Mouse (Mus musculus): ENCODE data around the gene Upk3b. TPM values are rescaled to one million over a fixed set of nuclear protein-coding genes. Genes with fewer than 3 reads are reported as not detected.
A peak's percentile ranks its signal among the peaks of the same experiment; 100 is the strongest.

Upk3b gene
- not detected for total RNA-seq (2021)

DNA sequence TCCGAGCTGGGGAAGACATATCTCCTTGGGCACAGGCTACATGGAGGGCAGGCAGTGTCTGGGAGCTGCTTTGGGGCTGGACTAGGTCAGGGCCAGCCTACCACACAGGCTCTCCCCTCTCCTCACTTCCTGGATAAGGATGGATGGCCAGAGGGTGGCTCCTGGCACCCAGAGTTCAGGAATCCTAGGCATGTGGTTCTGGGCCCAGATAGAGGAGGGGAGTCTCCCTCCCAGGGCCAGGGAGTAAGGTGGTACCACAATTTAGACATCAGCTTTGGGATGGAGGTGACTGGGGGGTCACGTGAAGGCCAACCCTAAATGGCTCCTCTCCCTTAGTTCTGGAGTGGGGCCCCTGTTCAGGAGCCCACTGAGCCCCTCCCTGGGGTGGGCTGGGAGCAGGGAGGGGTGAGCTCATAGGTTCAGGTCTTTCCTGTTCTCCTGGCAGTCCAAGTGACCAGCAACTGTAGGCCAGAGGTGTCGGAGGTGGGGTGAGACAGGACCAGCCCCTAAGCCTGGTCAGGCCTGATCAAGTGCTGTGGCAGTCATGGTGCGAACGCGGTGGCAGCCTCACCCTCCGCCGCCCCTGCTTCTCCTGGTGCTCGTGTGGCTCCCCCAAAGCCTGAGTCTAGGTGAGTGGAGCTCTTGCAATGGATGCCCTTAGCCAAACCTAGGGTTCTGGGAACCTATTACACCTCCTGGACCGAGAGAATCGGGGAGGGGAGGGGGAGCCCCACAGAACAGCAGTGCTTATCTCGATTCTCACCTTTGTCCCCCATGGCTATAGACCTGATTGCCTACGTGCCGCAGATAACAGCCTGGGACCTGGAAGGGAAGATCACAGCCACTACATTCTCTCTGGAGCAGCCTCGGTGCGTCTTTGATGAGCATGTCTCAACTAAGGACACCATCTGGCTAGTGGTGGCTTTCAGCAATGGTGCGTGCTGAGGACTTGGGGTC lies at the start of gene Upk3b:
TSS of gene Upk3b (plus strand) at position 239 of the 957 bp plus-strand sequence.
- intact Hi-C loops (cut with DNase I) = no loop called here
- DNase-seq (ENCODE audit: low spot score in 2 of 2) = no peak

- DNase-seq (ENCODE audit: low spot score in 2 of 2) = no peak
- intact Hi-C loops (cut with DNase I) = no loop called here
Measured at GRCm38 (mm10) chr5:135990601-135991000, 47.7 kb upstream of the Upk3b start.

- intact Hi-C loops (cut with DNase I) = no loop called here
- DNase-seq (ENCODE audit: low spot score in 2 of 2) = no peak
Measured at GRCm38 (mm10) chr5:135993381-135993965, 44.8 kb upstream of the Upk3b start.

- intact Hi-C loops (cut with DNase I) = no loop called here
- DNase-seq (ENCODE audit: low spot score in 2 of 2) = no peak
Measured at GRCm38 (mm10) chr5:135994335-135994724, 44.0 kb upstream of the Upk3b start.

DNA sequence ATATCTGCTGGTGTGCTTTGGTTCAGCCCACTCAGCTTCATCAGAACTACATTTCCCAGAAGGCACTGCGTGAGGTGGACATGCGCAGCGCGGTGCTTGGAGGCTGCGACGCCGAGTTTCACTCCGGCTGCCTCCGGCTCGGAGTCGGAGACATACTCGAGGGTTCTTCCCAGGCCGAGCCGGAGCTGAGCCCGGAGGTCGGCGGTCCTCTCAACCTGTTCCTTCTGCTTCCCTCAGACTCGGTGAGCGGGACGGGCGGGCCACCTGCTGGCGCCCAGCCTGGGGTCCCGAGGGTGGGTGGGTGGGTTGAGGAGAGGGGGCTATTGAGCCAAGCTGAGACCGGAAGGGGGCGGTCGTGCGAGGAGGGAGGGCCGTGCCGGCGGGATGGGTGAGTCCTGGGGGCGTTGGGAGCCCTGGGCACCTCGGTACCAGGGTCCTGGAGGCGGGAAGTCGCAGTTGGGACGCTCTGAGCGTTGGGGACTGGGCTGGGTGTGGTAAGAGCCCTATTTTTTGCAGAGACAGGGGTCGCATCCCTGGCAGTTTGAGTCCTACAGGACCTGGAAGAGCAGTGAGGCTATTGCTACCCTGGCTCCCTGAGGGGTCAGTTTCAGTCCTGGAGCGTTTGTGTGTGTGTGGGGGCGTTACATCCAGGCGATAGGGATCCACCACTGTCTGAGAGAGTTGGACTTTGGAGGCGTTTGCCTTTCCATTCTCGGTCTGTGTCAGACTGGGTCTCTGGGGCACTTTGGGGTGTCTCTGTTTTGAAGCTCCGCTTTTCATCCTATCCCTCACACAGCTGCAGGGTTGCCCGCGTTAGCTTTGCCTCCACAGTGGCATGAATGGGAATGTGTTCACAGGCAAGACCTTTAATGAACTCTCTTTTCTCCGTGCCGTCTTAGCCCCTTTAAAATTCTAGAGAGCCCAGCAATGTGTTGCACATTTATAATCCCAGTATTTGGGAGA lies 43.3 kb upstream of the Upk3b start, which contains the start of gene Dtx2:
TSS of gene Dtx2 (plus strand) at position 76 of the 963 bp plus-strand sequence.
- intact Hi-C loops (cut with DNase I) = no loop called here

DNA sequence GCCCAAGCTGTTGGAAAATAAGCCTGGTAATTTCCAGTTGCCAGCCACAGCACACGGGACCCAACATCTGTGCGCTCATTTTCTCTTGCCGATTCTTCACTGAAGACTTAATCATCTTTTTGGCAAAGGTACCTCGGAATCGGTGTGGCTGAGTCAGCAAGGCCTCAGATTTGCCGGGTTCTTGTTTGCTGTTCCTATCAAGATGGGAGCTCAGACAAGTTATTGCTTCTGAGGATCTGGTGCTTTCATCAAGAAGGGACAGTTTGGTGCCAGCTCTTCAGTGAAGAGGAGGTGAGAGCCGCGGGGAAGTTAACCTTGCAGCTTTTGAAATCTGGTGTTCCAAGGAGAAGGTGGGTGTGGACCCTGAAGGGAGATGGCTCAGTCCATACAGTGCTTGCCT lies 42.1 kb upstream of the Upk3b start:
- peak in 1 of 2 experiments; percentile 21 for DNase-seq (ENCODE audit: low spot score in 2 of 2)
- intact Hi-C loops (cut with DNase I) = no loop called here

More for the DNA sequence above, 43.3 kb upstream of the Upk3b start, which contains the start of gene Dtx2:
- DNase-seq (ENCODE audit: low spot score in 2 of 2) = peak; percentile 90 to 94

GRCm38 (mm10) chr5:136001222-136001621 lies 37.1 kb upstream of the Upk3b start:
- DNase-seq (ENCODE audit: low spot score in 2 of 2) = no peak
- intact Hi-C loops (cut with DNase I) = no loop called here

DNA sequence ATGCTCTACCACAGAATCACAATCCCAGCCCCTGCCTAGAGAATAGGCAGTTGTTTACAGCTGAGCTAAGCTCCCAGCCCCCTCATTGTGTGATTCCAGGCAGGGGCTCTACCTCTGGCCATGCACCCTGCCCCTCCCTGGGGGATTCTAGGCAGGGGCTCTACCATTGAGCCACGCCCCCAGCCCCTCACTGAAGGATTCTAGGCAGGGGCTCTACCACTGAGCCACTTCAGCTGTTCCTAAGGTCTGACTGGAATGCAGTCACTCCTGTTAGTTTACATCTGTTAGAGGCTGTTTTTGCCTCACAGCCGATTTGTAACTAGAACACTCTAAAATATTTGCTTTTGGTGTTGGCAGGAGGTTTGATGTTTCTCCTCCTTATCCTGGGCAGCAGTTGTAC lies 36.0 kb upstream of the Upk3b start:
- no peak for DNase-seq (ENCODE audit: low spot score in 2 of 2)
- intact Hi-C loops (cut with DNase I) = no loop called here

- no peak for DNase-seq (ENCODE audit: low spot score in 2 of 2)
- intact Hi-C loops (cut with DNase I) = no loop called here
Measured at GRCm38 (mm10) chr5:136002751-136003151, 35.5 kb upstream of the Upk3b start.

GRCm38 (mm10) chr5:136004537-136004936 lies 33.8 kb upstream of the Upk3b start:
- DNase-seq (ENCODE audit: low spot score in 2 of 2) = no peak
- intact Hi-C loops (cut with DNase I) = no loop called here

GRCm38 (mm10) chr5:136007745-136008144 lies 30.6 kb upstream of the Upk3b start:
- intact Hi-C loops (cut with DNase I) = no loop called here
- DNase-seq (ENCODE audit: low spot score in 2 of 2) = no peak

DNA sequence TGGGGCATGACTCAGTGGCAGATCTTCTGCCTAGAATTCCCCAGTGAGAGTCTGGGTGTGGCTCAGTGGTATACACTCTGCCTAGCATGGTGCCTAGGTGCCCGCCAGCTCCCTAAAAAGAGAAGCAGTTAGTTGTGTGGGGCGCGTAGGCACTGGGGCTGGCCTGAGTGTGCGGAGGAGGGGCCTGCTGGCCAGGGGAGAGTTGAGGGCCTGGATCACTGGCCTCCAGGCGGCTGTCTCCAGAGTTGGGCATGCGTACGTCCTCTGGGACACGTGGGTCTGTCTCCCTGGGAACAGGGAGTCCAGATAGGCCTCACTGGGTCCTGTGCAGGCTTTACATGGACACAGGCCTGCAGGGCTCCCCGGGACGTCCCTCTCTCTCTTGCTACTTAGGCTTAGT lies 23.4 kb upstream of the Upk3b start:
- intact Hi-C loops (cut with DNase I) = no loop called here
- DNase-seq (ENCODE audit: low spot score in 2 of 2) = no peak

- DNase-seq (ENCODE audit: low spot score in 2 of 2) = no peak
Measured at GRCm38 (mm10) chr5:136015586-136015985, 22.7 kb upstream of the Upk3b start.

DNA sequence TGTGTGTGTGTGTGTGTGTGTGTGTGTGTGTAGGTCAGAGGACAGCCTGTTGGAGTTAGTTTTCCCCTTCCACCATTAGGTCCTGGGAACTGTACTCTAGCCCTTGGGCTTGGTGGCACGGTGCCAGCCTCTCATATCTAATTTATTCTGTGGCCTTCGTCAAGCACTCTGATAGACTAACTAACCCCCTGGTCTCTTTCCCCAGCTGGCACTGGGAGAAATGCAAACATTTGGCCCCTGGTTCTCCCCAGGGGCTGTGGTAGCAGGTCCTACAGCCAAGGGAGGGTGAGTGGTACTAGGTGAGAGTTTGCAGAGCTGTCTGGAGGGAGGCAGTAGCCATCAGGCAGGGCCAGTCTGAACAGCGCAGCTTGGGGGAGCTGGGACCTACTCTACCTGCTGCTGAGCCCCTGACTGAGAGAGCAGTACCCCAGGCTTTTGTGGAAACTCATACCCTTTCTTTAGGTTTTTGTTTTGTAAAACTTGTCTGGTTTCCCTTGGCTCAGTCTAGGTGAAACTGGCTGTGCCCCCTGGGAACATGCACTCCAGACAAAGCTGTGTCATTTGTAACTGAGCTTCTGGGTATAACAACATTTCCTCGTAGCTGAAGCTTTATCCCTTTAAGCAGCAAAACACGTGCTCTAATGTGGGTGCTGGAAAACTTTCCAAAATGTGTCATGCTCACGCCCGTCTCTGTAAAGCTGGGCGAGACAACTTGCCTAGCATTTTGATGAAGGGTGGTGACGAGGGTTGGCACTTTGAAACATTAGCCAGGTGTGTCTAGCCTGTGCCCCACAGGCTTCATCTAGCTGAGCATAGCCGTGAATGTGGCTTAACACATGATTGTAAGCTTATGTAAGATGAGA lies 22.1 kb upstream of the Upk3b start:
- intact Hi-C loops (cut with DNase I) = no loop called here
- peak in 1 of 2 experiments; percentile 44 for DNase-seq (ENCODE audit: low spot score in 2 of 2)

More at GRCm38 (mm10) chr5:136015586-136015985, 22.7 kb upstream of the Upk3b start:
- intact Hi-C loops (cut with DNase I) = no loop called here

GRCm38 (mm10) chr5:136017262-136017661 lies 21.0 kb upstream of the Upk3b start:
- intact Hi-C loops (cut with DNase I) = no loop called here
- peak in 1 of 2 experiments; percentile 28 for DNase-seq (ENCODE audit: low spot score in 2 of 2)

DNA sequence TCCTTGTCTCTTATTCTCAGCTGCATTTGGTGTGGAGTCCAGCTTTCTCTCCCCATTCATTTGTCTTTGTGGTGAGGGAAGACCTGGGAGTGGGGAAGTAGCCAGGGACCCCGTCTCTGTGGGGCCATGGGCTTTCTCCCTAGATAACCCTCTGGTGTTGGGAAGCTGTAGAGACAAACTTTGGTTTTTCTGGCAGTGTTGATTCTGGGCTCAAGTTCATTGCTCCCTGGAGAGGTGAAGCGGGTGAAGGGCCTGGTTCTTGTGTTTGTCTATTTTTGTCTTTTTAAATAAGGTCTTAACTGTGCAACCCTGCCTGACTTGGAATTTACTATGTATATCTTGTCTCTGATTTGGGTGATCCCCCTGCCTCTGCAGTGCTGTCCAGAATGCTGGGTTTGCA lies 19.6 kb upstream of the Upk3b start:
- no peak for DNase-seq (ENCODE audit: low spot score in 2 of 2)
- intact Hi-C loops (cut with DNase I) = no loop called here

GRCm38 (mm10) chr5:136019907-136020306 lies 18.4 kb upstream of the Upk3b start:
- intact Hi-C loops (cut with DNase I) = no loop called here

DNA sequence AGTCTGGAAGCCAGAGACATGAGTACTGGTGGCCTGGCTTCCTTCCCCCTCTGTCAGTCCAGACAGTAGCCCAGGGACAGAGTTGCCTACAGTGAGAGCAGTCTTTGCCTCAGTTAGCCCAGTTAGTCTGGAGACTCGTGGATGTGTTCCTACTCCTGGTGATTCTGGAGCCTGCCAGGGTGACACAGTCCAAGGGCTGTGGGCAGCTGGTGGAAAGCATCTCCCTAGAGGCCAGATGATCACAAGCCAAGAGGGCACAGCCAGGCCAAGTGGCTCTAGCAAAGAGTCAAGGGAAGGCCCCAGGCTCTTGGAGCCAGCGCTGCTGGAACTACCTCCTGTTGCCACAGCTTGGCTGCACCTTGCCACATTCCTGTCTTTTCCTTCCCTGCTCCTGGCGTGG lies 12.6 kb upstream of the Upk3b start:
- intact Hi-C loops (cut with DNase I) = no loop called here
- no peak for DNase-seq (ENCODE audit: low spot score in 2 of 2)

More at GRCm38 (mm10) chr5:136019907-136020306, 18.4 kb upstream of the Upk3b start:
- DNase-seq (ENCODE audit: low spot score in 2 of 2) = no peak

DNA sequence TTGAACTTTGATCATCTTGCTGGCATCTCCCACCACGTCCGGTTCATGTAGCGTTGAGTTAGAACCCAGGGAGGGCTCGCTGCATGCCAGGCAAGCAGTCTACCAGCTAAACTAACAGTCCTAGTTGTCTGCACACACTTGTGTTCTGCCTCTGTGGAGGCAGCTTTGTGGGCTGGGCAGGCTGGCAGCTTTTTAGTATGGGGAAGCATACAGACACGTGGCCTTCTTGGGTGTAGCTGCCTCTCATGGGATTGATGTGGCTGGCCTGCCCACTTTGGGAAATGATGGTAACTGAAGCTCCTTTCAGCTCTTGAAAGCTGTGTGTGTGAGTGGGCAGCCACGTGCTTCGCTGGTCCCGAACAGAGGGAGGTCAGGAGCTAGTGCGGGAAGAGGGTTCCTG lies 11.4 kb upstream of the Upk3b start:
- peak in 1 of 2 experiments; percentile 54 for DNase-seq (ENCODE audit: low spot score in 2 of 2)
- intact Hi-C loops (cut with DNase I) = no loop called here

All from left cerebral cortex, postnatal 25 days (tissue).